ENCODE assay signal across 22 mouse cellular contexts in genomic region chr17:34201506-34202055, GRCm38 (mm10). TPM values are rescaled to one million over a fixed set of nuclear protein-coding genes. Genes with fewer than 3 reads are reported as not detected.
A peak's percentile ranks its signal among the peaks of the same experiment; 100 is the strongest.
DNase-seq lines count a peak whose midpoint lies in the region; ATAC-seq and TF ChIP-seq lines count a peak whose summit lies in the region.
"Had no signal": no experiment of that assay in that cellular context is flagged by ENCODE, and none has a peak within 500 bp of the region (broad histone marks: within the 10 kb centered on the region; RNA-seq: fewer than 3 reads in every experiment).

No protein-coding gene starts in this region.

- no peak for TF ChIP-seq CTCF in spleen, adult 2 months (IDR thresholded peaks at IDR 0.05; ENCODE audit: extremely low read depth, insufficient read depth, insufficient read length, insufficient replicate concordance)

- peaks cover 14% of the 10 kb centered on the region for H3K36me3 ChIP-seq in spleen, adult 2 months (ENCODE audit: control insufficient read depth, insufficient read depth, low read length)
- H3K36me3 ChIP-seq: embryonic facial prominence, embryonic 10.5 days; heart, embryonic 12.5 days; hindbrain, embryonic 13.5 days had no signal

- no peak for ATAC-seq in CD4-positive, CD25-positive, alpha-beta regulatory T cell, adult 4 months
- ATAC-seq: forebrain, embryonic 14.5 days; hindbrain, postnatal 0 days had no signal

- peak overlapping the region; percentile 62 for H3K27ac ChIP-seq in spleen, adult 2 months (ENCODE audit: insufficient read depth, low read length)
- H3K27ac ChIP-seq: embryonic facial prominence, embryonic 10.5 days; gastrocnemius, adult 2 months; hindbrain, embryonic 13.5 days; hindbrain, postnatal 0 days had no signal

- TF ChIP-seq POLR2A in spleen, adult 2 months (IDR thresholded peaks at IDR 0.05; ENCODE audit: low read depth, low read length), result no peak

- WGBS in spleen, adult 2 months, result 55% methylated on average over 7 of the region's 7 CpGs

- DNase-seq in CD4-positive, CD25-positive, alpha-beta regulatory T cell, adult 2 months (ENCODE audit: low read depth, low spot score), result peak; percentile 58
- DNase-seq in spleen, adult 2 months (ENCODE audit: low read depth in 1 of 2, low spot score in 2 of 2), result no peak
- DNase-seq in spleen, postnatal 14 days (ENCODE audit: low spot score in 2 of 2), result no peak
- DNase-seq in CD4-positive helper T cell, adult 2 months (ENCODE audit: low read depth, low spot score), result peak; percentile 64
- DNase-seq in naive thymus-derived CD4-positive, alpha-beta T cell, adult 2 months (ENCODE audit: low read depth), result peak; percentile 57
- no peak for DNase-seq in gastrocnemius, postnatal 14 days
- DNase-seq: adrenal gland, adult 8-10 months; adrenal gland, postnatal 36 days; B cell, adult 2 months; cerebellum, adult 2 months; cerebellum, postnatal 10 days; gastrocnemius, adult 2 months; gastrocnemius, postnatal 36 days; heart, adult 18-20 months; heart, postnatal 10 days had no signal

- intact Hi-C loops in gastrocnemius, postnatal 14 days (cut with DNase I; ENCODE audit: low total_unique reads), result no loop called here

- H3K27me3 ChIP-seq in spleen, adult 2 months (ENCODE audit: control insufficient read depth, insufficient read depth, low read length), result no peaks in the 10 kb centered on the region

- no peak overlapping the region for H3K4me3 ChIP-seq in spleen, adult 2 months (ENCODE audit: extremely low read depth, insufficient read depth, insufficient read length)
- H3K4me3 ChIP-seq: embryonic facial prominence, embryonic 10.5 days; gastrocnemius, adult 2 months; heart, embryonic 12.5 days; hindbrain, embryonic 13.5 days had no signal

- peaks cover 26% of the 10 kb centered on the region for H3K4me1 ChIP-seq in spleen, adult 2 months (ENCODE audit: control insufficient read depth, insufficient read depth, insufficient read length)

RNA-seq across cellular contexts. Expression of gene Tap2, which starts 1.7 kb away (rescaled TPM):
- polyA plus RNA-seq in CD4-positive, CD25-positive, alpha-beta regulatory T cell, adult 4 months (2017; shearing (Covaris generic)), result 100 to 1,000 TPM in 1 of 2 experiments, 10 to 100 TPM in 1; 78.9 to 260 TPM
- polyA plus RNA-seq in spleen, adult 2 months (2012; rRNA removed), result 83.0 and 111 TPM in 2 replicates
- total RNA-seq in gastrocnemius, postnatal 14 days (2021), result 1 to 10 TPM; 4.7 to 5.3 TPM

RNA-seq across cellular contexts. Expression of gene Psmb8, which starts 4.1 kb away (rescaled TPM):
- polyA plus RNA-seq in CD4-positive, CD25-positive, alpha-beta regulatory T cell, adult 4 months (2017; shearing (Covaris generic)), result 100 to 1,000 TPM; 781 to 871 TPM
- polyA plus RNA-seq in spleen, adult 2 months (2012; rRNA removed), result 260 and 307 TPM in 2 replicates
- 1 to 10 TPM; 2.9 to 3.4 TPM for total RNA-seq in gastrocnemius, postnatal 14 days (2021)

RNA-seq across cellular contexts. Expression of gene Psmb9, which starts 14.0 kb away (rescaled TPM):
- polyA plus RNA-seq in CD4-positive, CD25-positive, alpha-beta regulatory T cell, adult 4 months (2017; shearing (Covaris generic)), result 100 to 1,000 TPM; 280 to 324 TPM
- polyA plus RNA-seq in spleen, adult 2 months (2012; rRNA removed), result 159 and 225 TPM in 2 replicates
- 1 to 10 TPM; 1.8 to 2.0 TPM for total RNA-seq in gastrocnemius, postnatal 14 days (2021)

RNA-seq across cellular contexts. Expression of gene Tap1, which starts 14.2 kb away (rescaled TPM):
- polyA plus RNA-seq in CD4-positive, CD25-positive, alpha-beta regulatory T cell, adult 4 months (2017; shearing (Covaris generic)), result 100 to 1,000 TPM; 163 to 238 TPM
- polyA plus RNA-seq in spleen, adult 2 months (2012; rRNA removed), result 144 and 178 TPM in 2 replicates
- total RNA-seq in gastrocnemius, postnatal 14 days (2021), result 1 to 10 TPM; 1.7 to 2.6 TPM

RNA-seq across cellular contexts. Expression of gene H2-Ob, which starts 37.1 kb away (rescaled TPM):
- polyA plus RNA-seq in CD4-positive, CD25-positive, alpha-beta regulatory T cell, adult 4 months (2017; shearing (Covaris generic)), result 100 to 1,000 TPM in 1 of 2 experiments, 10 to 100 TPM in 1; 81.1 to 105 TPM
- polyA plus RNA-seq in spleen, adult 2 months (2012; rRNA removed), result 318 and 334 TPM in 2 replicates
- total RNA-seq in gastrocnemius, postnatal 14 days (2021), result under 1 TPM in 1 of 2 experiments, not detected in 1; 0.13 TPM
- total RNA-seq: ES-E14 had no signal
- polyA plus RNA-seq: embryonic facial prominence, embryonic 10.5 days had no signal

Comparison
In these comparisons a context has a peak if more than half of its experiments do, and no peak if none do; other contexts are left out.
1. DNase-seq: peak in CD4-positive, CD25-positive, alpha-beta regulatory T cell, adult 2 months (single experiment), CD4-positive helper T cell, adult 2 months (single experiment) and naive thymus-derived CD4-positive, alpha-beta T cell, adult 2 months (single experiment); none in spleen, adult 2 months (0 of 2), spleen, postnatal 14 days (0 of 2) and gastrocnemius, postnatal 14 days (single experiment).